Mouse (Mus musculus): ENCODE data around the gene B4galnt1. TPM values are rescaled to one million over a fixed set of nuclear protein-coding genes. Genes with fewer than 3 reads are reported as not detected.
"Not testable (repeated sequence)": the region's sequence is repeated elsewhere in the genome, so short reads cannot be mapped to it uniquely, and the experiment has no call there.

The B4galnt1 gene
- polyA plus RNA-seq, 1 experiment, result 83.6 TPM

- H3K4me1 ChIP-seq (ENCODE audit: control insufficient read depth, insufficient read depth, low read length), result no peaks in the 10 kb centered on the region
- H3K4me3 ChIP-seq (replicated peaks; ENCODE audit: insufficient read depth, low read depth, low read length), result no peak overlapping the region
- no peak for DNase-seq
- TF ChIP-seq CTCF (IDR thresholded peaks at IDR 0.05; ENCODE audit: borderline replicate concordance, insufficient read depth, low read depth, low read length) (no peak), POLR2A (IDR thresholded peaks at IDR 0.05; ENCODE audit: borderline replicate concordance, insufficient read depth, low read length) (no peak)
- WGBS, result 80% methylated on average over 5 of the region's 5 CpGs
- no peaks in the 10 kb centered on the region for H3K27me3 ChIP-seq (ENCODE audit: control insufficient read depth, insufficient read depth, low read length)
- H3K27ac ChIP-seq (ENCODE audit: insufficient read depth, low read length), result no peak overlapping the region
These were observed 19.7 kb upstream of the B4galnt1 start for GRCm38 (mm10) chr10:127145303-127145702.

- no peak overlapping the region for H3K4me3 ChIP-seq (replicated peaks; ENCODE audit: insufficient read depth, low read depth, low read length)
- H3K4me1 ChIP-seq (ENCODE audit: control insufficient read depth, insufficient read depth, low read length), result no peaks in the 10 kb centered on the region
- no peak overlapping the region for H3K27ac ChIP-seq (ENCODE audit: insufficient read depth, low read length)
- H3K27me3 ChIP-seq (ENCODE audit: control insufficient read depth, insufficient read depth, low read length), result no peaks in the 10 kb centered on the region
- TF ChIP-seq CTCF (IDR thresholded peaks at IDR 0.05; ENCODE audit: borderline replicate concordance, insufficient read depth, low read depth, low read length), result no peak
- no peak for TF ChIP-seq POLR2A (IDR thresholded peaks at IDR 0.05; ENCODE audit: borderline replicate concordance, insufficient read depth, low read length)
- 55% methylated on average over 6 of the region's 6 CpGs for WGBS
- no peak for DNase-seq
These were observed 17.9 kb upstream of the B4galnt1 start for GRCm38 (mm10) chr10:127147135-127147534.

- TF ChIP-seq CTCF (IDR thresholded peaks at IDR 0.05; ENCODE audit: borderline replicate concordance, insufficient read depth, low read depth, low read length) (no peak), POLR2A (IDR thresholded peaks at IDR 0.05; ENCODE audit: borderline replicate concordance, insufficient read depth, low read length) (no peak)
- H3K27ac ChIP-seq (ENCODE audit: insufficient read depth, low read length), result no peak overlapping the region
- H3K27me3 ChIP-seq (ENCODE audit: control insufficient read depth, insufficient read depth, low read length), result no peaks in the 10 kb centered on the region
- WGBS, result 85% methylated on average over 4 of the region's 4 CpGs
- no peak for DNase-seq
- H3K4me3 ChIP-seq (replicated peaks; ENCODE audit: insufficient read depth, low read depth, low read length), result no peak overlapping the region
- H3K4me1 ChIP-seq (ENCODE audit: control insufficient read depth, insufficient read depth, low read length), result no peaks in the 10 kb centered on the region
These were observed 14.6 kb upstream of the B4galnt1 start for GRCm38 (mm10) chr10:127150471-127150872.

- H3K4me1 ChIP-seq (ENCODE audit: control insufficient read depth, insufficient read depth, low read length), result not testable (repeated sequence)
- 85% methylated on average over 3 of the region's 3 CpGs for WGBS
These were observed 13.8 kb upstream of the B4galnt1 start for GRCm38 (mm10) chr10:127151233-127151632.

GRCm38 (mm10) chr10:127152556-127152955, 12.5 kb upstream of the B4galnt1 start:
- not testable (repeated sequence) for H3K27me3 ChIP-seq (ENCODE audit: control insufficient read depth, insufficient read depth, low read length); H3K27ac ChIP-seq (ENCODE audit: insufficient read depth, low read length); H3K4me3 ChIP-seq (replicated peaks; ENCODE audit: insufficient read depth, low read depth, low read length); H3K4me1 ChIP-seq (ENCODE audit: control insufficient read depth, insufficient read depth, low read length); DNase-seq
- 86% methylated on average over 10 of the region's 10 CpGs for WGBS

More at GRCm38 (mm10) chr10:127151233-127151632, 13.8 kb upstream of the B4galnt1 start:
- not testable (repeated sequence) for H3K4me3 ChIP-seq (replicated peaks; ENCODE audit: insufficient read depth, low read depth, low read length); DNase-seq; H3K27ac ChIP-seq (ENCODE audit: insufficient read depth, low read length); H3K27me3 ChIP-seq (ENCODE audit: control insufficient read depth, insufficient read depth, low read length)

GRCm38 (mm10) chr10:127153323-127153722, 11.7 kb upstream of the B4galnt1 start:
- 92% methylated on average over 7 of the region's 7 CpGs for WGBS
- TF ChIP-seq POLR2A (IDR thresholded peaks at IDR 0.05; ENCODE audit: borderline replicate concordance, insufficient read depth, low read length), result no peak
- TF ChIP-seq CTCF (IDR thresholded peaks at IDR 0.05; ENCODE audit: borderline replicate concordance, insufficient read depth, low read depth, low read length), result no peak

GRCm38 (mm10) chr10:127154241-127154640, 10.8 kb upstream of the B4galnt1 start:
- Histone ChIP-seq H3K4me1 (ENCODE audit: control insufficient read depth, insufficient read depth, low read length) (no peaks in the 10 kb centered on the region), H3K27me3 (ENCODE audit: control insufficient read depth, insufficient read depth, low read length) (no peaks in the 10 kb centered on the region), H3K27ac (ENCODE audit: insufficient read depth, low read length) (no peak overlapping the region), H3K4me3 (replicated peaks; ENCODE audit: insufficient read depth, low read depth, low read length) (no peak overlapping the region)
- DNase-seq, result no peak
- WGBS, result 98% methylated on average over 2 of the region's 2 CpGs
- TF ChIP-seq CTCF (IDR thresholded peaks at IDR 0.05; ENCODE audit: borderline replicate concordance, insufficient read depth, low read depth, low read length), result no peak
- no peak for TF ChIP-seq POLR2A (IDR thresholded peaks at IDR 0.05; ENCODE audit: borderline replicate concordance, insufficient read depth, low read length)

More at GRCm38 (mm10) chr10:127153323-127153722, 11.7 kb upstream of the B4galnt1 start:
- Histone ChIP-seq H3K4me1 (ENCODE audit: control insufficient read depth, insufficient read depth, low read length) (no peaks in the 10 kb centered on the region), H3K27me3 (ENCODE audit: control insufficient read depth, insufficient read depth, low read length) (no peaks in the 10 kb centered on the region), H3K4me3 (replicated peaks; ENCODE audit: insufficient read depth, low read depth, low read length) (no peak overlapping the region), H3K27ac (ENCODE audit: insufficient read depth, low read length) (no peak overlapping the region)
- DNase-seq, result no peak

- Histone ChIP-seq H3K4me1 (ENCODE audit: control insufficient read depth, insufficient read depth, low read length) (no peaks in the 10 kb centered on the region), H3K27me3 (ENCODE audit: control insufficient read depth, insufficient read depth, low read length) (no peaks in the 10 kb centered on the region), H3K27ac (ENCODE audit: insufficient read depth, low read length) (no peak overlapping the region), H3K4me3 (replicated peaks; ENCODE audit: insufficient read depth, low read depth, low read length) (no peak overlapping the region)
- no peak for DNase-seq
- TF ChIP-seq POLR2A (IDR thresholded peaks at IDR 0.05; ENCODE audit: borderline replicate concordance, insufficient read depth, low read length) (no peak), CTCF (IDR thresholded peaks at IDR 0.05; ENCODE audit: borderline replicate concordance, insufficient read depth, low read depth, low read length) (no peak)
- 85% methylated on average over 5 of the region's 5 CpGs for WGBS
These were observed 10.4 kb upstream of the B4galnt1 start for GRCm38 (mm10) chr10:127154652-127155051.

- Histone ChIP-seq H3K27me3 (ENCODE audit: control insufficient read depth, insufficient read depth, low read length) (no peaks in the 10 kb centered on the region), H3K27ac (ENCODE audit: insufficient read depth, low read length) (no peak overlapping the region), H3K4me3 (replicated peaks; ENCODE audit: insufficient read depth, low read depth, low read length) (no peak overlapping the region), H3K4me1 (ENCODE audit: control insufficient read depth, insufficient read depth, low read length) (no peaks in the 10 kb centered on the region)
- 98% methylated on average over 1 of the region's 1 CpGs for WGBS
- TF ChIP-seq POLR2A (IDR thresholded peaks at IDR 0.05; ENCODE audit: borderline replicate concordance, insufficient read depth, low read length) (no peak), CTCF (IDR thresholded peaks at IDR 0.05; ENCODE audit: borderline replicate concordance, insufficient read depth, low read depth, low read length) (no peak)
- DNase-seq, result no peak
These were observed 8.9 kb upstream of the B4galnt1 start for GRCm38 (mm10) chr10:127156089-127156488.
